Mouse (Mus musculus) testis, adult 2 months (tissue): ENCODE results near the gene Clic3. TPM values are rescaled to one million over a fixed set of nuclear protein-coding genes. Genes with fewer than 3 reads are reported as not detected.

Source experiments
- H3K27ac ChIP-seq: fragments of 200-500 bp; 2 replicates; pipeline ENCODE4 v1.5.1; 2012; ENCODE audit warnings: low read depth, low read length; ENCODE audit not compliant: control insufficient read depth, insufficient read depth
- H3K27me3 ChIP-seq: fragments of 200-500 bp; 2 replicates; pipeline ENCODE4 v1.6.1; 2012; ENCODE audit warnings: mild to moderate bottlenecking, low read length, moderate library complexity; ENCODE audit not compliant: control insufficient read depth, insufficient read depth
- H3K36me3 ChIP-seq: fragments of 200-500 bp; 2 replicates; pipeline ENCODE4 v1.6.1; 2012; ENCODE audit warnings: mild to moderate bottlenecking, low read length; ENCODE audit not compliant: control insufficient read depth, insufficient read depth
- H3K4me1 ChIP-seq: fragments of 200-500 bp; 2 replicates; pipeline ENCODE4 v1.6.1; 2012; ENCODE audit warnings: low read length; ENCODE audit not compliant: control insufficient read depth, insufficient read depth
- H3K4me3 ChIP-seq: fragments of 200-500 bp; 2 replicates; pipeline ENCODE4 v1.5.1; 2012; ENCODE audit warnings: low read depth, mild to moderate bottlenecking, low read length, moderate library complexity, mixed read lengths; ENCODE audit not compliant: control insufficient read depth
- CTCF ChIP-seq: fragments of 200-500 bp; IDR thresholded peaks from 2 replicates; pipeline ENCODE4 v1.5.1; 2012; ENCODE audit warnings: low read depth, mild to moderate bottlenecking, inconsistent platforms, low read length, moderate library complexity; ENCODE audit not compliant: control insufficient read depth, insufficient read depth, insufficient replicate concordance
- POLR2A ChIP-seq: fragments of 200-500 bp; IDR thresholded peaks from 2 replicates; pipeline ENCODE4 v1.6.1; 2012; ENCODE audit warnings: low read depth, mild to moderate bottlenecking, inconsistent platforms, low read length, moderate library complexity; ENCODE audit not compliant: control insufficient read depth
- polyA plus RNA-seq: library from polyadenylated mRNA; depleted of rRNA; stranded (reverse); fragments of >200 nt; gene quantifications from 2 replicates; pipeline ENCODE4 v1.2.3, GENCODE M21; 2012

The Clic3 gene
- polyA plus RNA-seq, 1 experiment: 0.78 TPM

DNA sequence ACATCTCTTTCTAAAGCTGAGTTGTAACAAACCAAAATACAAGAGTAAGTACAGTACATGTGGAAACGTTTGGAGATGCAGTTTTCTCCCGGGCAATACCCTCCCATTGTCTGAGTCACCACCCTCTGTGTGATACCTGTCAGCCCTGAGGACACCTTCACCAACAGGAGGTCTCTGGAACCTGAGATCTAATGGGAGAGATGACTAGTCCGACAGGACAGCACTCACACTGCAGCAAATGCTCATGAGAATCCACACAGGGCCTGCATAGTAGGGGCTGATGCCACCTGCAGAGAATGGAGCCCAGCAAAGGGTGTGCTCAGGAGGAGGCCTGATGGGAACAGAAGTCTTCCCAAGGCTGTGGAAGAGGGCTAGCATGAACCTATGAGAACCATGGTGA is 4.8 kb downstream of the Clic3 start:
- TF ChIP-seq POLR2A (no peak), CTCF (no peak)
- H3K4me3 ChIP-seq: peak overlapping the region; percentile 87
- peaks cover 14% of the 10 kb centered on the region for H3K4me1 ChIP-seq
- no peaks in the 10 kb centered on the region for H3K36me3 ChIP-seq
- H3K27ac ChIP-seq: peak overlapping the region; percentile 80
- no peaks in the 10 kb centered on the region for H3K27me3 ChIP-seq

DNA sequence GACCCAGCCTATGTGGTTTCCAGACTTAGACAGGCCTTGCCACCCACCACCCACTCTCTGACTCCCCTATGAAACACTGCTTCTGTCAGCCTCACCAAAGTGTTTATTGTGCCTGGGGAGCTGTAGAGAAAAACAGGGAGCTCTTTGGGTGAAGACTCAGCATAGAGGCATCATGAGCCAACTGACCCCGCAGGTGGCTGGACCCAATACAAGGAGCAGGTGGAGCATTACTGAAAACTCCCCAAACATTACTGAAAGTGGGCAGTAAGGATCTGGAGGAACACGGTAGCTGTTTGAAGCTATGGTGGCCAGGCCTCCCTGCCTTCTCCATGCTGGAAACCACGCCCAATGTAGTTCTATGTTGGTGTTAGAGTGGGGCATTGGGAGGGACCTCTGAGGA is 7.0 kb downstream of the Clic3 start:
- H3K4me1 ChIP-seq: peaks cover 14% of the 10 kb centered on the region
- H3K4me3 ChIP-seq: no peak overlapping the region
- no peaks in the 10 kb centered on the region for H3K27me3 ChIP-seq
- no peak overlapping the region for H3K27ac ChIP-seq
- TF ChIP-seq CTCF (no peak), POLR2A (no peak)
- H3K36me3 ChIP-seq: no peaks in the 10 kb centered on the region

GRCm38 (mm10) chr2:25465256-25465655 is 8.6 kb downstream of the Clic3 start:
- H3K27me3 ChIP-seq: no peaks in the 10 kb centered on the region
- no peak overlapping the region for H3K27ac ChIP-seq
- H3K4me3 ChIP-seq: no peak overlapping the region
- H3K36me3 ChIP-seq: no peaks in the 10 kb centered on the region
- H3K4me1 ChIP-seq: peaks cover 19% of the 10 kb centered on the region
- TF ChIP-seq CTCF (no peak), POLR2A (no peak)

- no peaks in the 10 kb centered on the region for H3K27me3 ChIP-seq
- no peaks in the 10 kb centered on the region for H3K36me3 ChIP-seq
- TF ChIP-seq POLR2A (no peak), CTCF (no peak)
- H3K27ac ChIP-seq: no peak overlapping the region
- peaks cover 16% of the 10 kb centered on the region for H3K4me1 ChIP-seq
- no peak overlapping the region for H3K4me3 ChIP-seq
Observed at GRCm38 (mm10) chr2:25465816-25466635, 9.4 kb downstream of the Clic3 start.

- no peaks in the 10 kb centered on the region for H3K36me3 ChIP-seq
- no peaks in the 10 kb centered on the region for H3K27me3 ChIP-seq
- no peak overlapping the region for H3K4me3 ChIP-seq
- H3K27ac ChIP-seq: peak overlapping the region; percentile 37; the same call in 1 of the 2 replicates
- peaks cover 9% of the 10 kb centered on the region; the same call in 1 of the 2 replicates for H3K4me1 ChIP-seq
- no peak for TF ChIP-seq CTCF
- TF ChIP-seq POLR2A: no peak
Observed at GRCm38 (mm10) chr2:25467606-25468303, 11.1 kb downstream of the Clic3 start.

DNA sequence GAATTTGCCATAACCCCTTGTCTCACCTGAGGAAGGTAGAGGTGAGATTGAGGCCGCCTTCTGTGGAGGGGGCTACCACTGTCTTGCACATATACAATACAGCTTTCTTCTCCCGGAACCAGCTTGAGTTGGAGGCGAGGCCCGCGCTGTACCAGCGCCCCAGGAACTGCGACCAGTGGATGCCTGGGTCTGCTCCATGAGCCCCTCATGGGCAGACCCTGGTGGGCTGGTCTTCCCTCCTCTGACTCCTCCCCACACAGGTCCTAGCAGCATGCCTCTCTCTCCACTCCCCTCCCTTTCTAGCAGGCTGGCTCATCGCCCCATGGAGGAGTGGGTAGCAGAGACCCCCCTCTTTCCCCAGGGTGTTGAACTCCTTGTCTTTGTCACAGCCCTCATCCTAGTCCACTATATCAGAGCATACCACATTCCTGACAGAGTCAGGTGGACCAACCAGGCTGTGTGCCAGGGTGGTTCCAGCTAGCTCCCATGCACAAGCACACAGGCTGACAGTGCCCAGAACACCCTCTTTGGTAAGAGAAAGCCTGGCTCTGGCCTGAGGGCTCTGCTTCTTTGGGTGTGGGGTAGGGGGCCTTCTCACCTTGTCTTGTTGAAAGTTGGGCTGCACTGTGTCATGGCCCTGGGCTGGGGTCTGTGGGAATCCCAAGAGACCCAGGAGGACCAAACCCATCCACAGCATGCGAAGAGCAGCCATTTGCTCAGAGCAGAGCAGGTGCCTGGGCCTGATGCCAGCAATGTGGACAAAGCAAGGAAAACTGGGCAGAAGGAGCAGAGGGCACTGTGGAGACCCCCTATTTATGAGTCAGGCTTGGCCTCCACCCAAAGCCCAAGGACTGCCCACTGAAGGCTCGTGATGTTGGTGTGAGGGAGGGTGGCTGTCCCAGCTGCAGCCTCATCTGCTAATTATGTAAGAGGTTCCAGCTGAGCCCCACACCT is 12.6 kb downstream of the Clic3 start:
- H3K36me3 ChIP-seq: no peaks in the 10 kb centered on the region
- no peak for TF ChIP-seq CTCF
- TF ChIP-seq POLR2A: no peak
- peaks cover 9% of the 10 kb centered on the region for H3K4me1 ChIP-seq
- no peak overlapping the region for H3K4me3 ChIP-seq
- peak overlapping the region; percentile 79 for H3K27ac ChIP-seq
- H3K27me3 ChIP-seq: no peaks in the 10 kb centered on the region
